Mouse (Mus musculus): ENCODE data around the gene Sys1.

Sys1 gene

DNA sequence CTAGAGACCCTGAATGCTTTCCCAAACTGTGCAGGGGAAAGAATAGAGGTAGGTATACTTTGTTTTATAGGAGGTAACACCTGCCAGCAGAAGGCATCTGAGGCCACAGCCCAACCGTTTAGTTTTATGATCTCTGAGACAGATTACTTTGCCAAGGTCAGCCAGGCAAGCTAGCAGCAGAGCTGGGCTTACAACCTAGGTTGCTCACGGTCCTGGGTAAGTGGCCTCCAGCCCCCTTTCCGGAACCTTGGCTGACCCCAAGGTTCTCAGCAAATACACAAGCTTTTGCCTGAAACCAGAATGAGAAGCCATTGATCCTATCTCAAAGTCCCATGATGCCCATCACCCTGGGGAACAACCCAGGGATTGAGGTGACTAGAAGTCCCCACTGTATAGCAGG lies 22.1 kb upstream of the Sys1 start:
- no peak for DNase-seq (ENCODE audit: low read depth, low spot score)

DNA sequence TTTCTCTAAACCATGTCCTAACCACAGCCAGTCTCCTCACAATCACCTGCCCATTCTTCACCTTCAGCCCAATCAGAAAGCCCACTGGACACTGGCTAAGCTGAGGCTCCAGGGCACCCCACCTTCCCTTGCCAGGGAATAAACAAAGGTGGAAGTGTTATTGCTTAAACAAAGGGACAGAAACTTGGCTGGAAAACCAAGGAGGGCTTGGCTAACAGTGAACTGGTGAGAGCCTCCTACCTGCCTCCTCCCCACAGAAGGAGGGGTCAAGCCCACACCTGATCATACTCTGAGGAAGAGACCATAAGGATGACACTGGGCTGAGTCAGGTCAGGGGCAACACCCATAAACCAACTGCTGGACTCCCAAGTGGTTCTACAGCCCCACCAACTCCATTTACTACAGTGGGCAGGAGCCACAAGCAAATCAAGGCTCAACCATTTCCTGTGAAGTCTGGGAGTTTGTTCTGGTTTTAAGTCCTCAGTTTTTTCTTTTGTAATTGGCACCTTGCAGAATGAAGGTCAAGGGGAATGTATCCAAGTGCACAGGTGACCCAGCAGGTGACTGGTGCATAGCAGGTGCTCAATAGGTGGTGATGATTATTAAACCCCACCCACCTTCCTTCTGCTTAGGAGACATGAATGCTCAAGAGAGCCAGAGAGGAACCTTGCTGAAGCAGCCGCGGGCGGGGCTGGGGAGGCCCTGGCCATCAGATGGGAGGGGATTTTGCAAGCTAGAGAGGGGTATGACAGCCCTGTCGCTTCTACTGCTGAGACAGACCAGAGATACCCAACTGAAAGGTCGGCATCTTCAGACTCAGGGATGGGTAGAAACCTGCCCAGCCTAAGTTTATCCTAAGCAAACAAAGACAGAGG lies 21.3 kb upstream of the Sys1 start:
- no peak for DNase-seq (ENCODE audit: low read depth, low spot score)

DNA sequence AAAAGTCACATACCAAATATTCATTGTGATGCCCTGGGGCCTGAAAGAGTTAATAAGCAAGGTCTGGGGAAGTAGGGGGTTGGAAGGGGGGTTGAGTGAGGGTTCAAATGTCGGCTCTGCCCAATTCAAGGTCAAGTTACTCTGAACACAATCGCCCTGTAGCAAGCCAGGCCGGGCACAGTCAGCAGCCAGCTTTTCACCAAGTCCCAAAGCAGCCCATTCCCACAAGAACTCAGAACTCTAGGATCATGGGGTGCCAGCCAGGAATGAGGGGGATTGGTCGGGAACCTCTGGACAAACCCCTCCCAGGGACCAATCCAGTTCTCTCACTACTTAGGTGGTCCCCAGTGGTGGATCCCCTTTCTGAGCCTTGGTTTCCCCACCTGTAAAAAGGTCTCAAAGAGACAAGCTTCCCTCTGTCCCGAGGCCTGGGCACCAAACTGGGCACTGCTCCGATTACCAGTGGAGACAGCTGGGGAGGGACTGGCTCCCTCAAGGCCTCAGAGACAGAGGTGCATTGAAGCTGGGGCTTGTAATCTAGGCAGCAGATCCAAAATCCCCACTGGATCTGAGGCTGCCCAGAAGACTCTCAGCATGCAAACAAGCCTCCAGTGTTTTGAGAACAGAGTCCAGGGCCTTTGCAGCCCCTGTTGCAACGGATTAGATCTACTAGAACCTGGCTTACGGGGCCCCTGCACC lies 20.4 kb upstream of the Sys1 start:
- DNase-seq (ENCODE audit: low read depth, low spot score): no peak

DNA sequence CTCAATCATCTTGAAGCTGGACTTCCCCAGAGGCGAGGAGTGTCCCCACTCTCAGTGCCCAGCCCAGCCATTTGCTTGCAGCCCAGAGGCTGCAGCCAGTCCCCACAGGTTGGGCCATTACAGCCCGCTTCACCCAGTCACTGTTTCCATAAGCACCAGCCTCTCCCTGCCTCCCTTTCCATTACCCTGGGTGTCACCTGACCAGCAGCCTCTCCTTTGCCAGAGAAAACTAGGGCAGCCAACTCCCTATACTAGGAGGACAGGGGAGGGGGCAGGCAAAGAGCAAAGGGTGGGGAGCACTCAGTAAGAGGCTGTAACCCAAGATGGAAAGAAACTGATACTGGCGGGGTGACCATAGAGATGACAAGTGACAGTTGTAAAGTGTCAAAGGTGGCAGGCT lies 19.8 kb upstream of the Sys1 start:
- no peak for DNase-seq (ENCODE audit: low read depth, low spot score)

DNA sequence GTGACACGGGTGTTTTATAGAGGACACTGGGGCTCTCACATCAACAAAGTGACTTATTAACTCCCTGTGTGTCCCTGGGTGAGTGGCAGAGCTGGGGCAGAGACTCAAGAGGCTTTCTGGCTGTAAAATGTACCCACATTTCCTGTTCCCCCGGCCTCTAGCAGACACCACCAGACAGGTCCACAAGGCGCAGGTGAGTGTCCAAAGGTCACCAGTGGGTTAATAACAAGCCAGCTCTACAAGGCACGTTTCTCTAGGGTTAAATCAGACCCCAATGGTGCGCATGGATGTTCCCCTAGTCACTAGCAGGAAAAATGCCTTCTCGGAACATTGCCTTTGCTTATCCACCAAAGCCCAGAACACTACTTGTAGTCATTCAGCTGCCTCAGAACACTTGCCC lies 19.1 kb upstream of the Sys1 start:
- DNase-seq (ENCODE audit: low read depth, low spot score): no peak

DNA sequence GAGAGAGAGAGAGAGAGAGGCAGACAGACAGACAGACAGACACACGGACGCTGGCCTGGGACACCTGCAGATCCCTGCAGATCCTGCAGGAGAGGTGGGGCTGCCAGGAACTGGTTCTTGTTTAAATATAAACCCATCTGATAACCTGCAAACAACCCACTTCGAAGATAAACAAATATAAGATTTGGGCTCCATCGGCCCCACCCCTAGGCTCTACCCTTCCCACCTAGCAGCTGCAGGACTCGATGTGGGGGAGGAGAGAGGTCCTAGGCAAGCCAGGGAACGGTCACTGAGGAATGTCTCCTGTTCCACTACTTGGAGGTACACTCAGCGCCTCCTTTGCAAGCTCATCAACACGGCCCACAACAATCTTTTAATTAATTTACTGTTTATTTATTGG lies 18.5 kb upstream of the Sys1 start:
- DNase-seq (ENCODE audit: low read depth, low spot score): no peak

DNA sequence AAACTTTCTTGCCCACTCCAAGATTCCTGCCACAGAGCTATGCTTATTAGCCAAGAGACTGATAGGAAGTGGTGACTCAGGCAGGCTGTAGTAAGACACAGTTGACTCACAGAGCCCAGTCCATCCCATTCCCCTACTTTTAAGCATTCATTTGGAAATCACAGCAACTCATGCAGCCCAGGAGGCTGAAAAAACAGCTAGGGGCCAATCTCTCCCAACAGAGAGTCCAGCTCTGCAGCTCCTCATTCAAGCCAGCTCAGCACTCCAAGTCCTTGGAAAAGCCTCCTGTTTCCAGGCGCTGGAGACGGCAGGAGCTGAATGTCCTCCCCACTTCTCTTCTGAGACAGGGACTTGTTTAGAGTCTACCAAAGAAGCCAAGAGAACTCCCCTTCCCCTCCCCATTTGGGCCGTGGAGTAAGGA lies 17.8 kb upstream of the Sys1 start:
- no peak for DNase-seq (ENCODE audit: low read depth, low spot score)

DNA sequence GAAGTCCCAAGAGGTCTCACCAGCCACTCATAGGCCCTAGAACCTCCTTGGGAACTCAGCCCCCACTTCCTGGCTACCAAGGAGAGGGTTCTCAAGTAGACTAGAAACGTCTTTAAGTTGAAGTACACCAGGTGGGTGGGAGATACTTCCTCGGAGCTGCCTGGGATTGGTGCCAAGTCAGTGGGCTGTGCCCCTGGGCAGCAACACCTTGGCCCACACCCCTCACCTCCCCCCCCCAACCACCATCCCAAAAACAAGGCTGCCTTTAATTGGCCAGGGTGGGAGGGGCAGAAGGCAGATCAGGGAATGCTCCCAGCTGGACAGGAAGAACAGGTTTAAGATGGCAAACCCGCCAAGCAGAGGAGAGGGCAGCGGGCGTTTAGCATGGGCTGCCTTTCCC lies 16.4 kb upstream of the Sys1 start:
- no peak for DNase-seq (ENCODE audit: low read depth, low spot score)

DNA sequence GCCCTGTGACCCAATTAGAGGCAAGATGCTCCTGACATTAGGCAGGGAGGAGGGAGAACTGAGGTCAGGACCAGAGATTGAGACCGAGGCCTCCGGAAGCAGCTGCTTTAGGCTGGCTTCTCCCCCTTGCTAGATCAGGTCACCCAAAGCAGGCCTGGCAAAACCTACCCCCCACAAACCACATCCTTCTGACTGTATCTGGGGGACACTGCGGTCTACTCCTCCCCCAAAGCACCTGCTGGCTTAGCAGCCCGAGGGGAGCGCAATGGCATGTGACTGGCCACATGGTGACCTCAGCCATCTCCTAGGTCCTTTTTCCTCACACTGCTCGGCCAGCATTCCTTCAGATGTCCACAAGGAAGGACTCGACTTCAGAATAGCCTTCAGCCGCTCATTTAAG lies 15.6 kb upstream of the Sys1 start:
- no peak for DNase-seq (ENCODE audit: low read depth, low spot score)

DNA sequence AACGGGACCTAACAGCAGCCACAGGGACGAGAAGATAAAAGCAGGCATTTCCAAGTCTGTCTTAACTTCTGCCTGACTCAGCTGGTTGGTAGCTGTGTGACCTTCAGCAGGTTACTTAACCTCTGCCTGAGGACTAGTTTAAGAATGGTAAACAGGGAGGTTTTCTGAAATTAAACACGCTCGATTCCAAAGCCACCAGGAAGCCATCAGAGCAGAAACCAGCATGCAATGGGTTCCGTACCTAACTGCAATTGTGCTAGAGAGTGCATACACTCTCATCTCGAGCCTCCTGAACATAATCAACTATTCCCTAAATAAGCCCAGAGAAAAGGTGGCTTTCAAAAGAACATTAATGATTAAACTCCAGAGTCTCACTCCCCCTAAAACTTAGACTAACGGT lies 15.0 kb upstream of the Sys1 start:
- no peak for DNase-seq (ENCODE audit: low read depth, low spot score)

DNA sequence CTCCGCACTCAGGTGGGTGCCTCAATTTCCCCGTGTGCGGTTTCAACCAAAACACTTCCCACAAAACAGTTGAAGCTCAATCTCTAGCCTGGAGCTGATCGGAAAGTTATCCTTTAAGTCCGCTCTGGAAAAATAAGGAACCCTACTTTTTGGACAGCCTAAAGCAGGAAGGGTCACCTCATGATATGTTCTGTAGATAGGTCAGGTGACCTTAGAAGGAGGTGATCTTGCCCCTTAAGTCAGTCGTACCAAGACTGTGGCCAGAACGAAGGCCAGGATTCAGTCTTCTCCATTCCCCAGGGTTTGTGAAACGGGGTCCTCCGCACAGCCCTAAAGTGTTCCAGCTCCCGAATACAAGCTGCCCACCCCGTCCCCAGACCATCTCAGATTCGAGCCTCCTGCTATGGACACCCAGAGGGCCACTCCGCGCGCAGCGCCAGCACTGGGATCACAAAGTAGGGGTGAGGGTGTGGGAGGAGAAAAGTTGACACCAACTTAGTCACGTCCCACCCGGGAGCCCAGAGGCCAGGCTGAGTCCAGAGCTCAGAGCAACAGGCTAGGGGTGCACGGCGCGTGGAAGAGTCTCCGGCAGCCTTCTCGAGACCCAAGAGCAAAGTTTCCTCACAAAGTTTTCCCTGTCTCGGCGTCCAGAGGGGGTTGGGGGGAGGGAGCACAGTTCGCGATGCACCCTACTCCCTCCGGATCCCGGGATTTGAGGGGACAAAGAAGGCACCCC lies 14.3 kb upstream of the Sys1 start:
- no peak for DNase-seq (ENCODE audit: low read depth, low spot score)

DNA sequence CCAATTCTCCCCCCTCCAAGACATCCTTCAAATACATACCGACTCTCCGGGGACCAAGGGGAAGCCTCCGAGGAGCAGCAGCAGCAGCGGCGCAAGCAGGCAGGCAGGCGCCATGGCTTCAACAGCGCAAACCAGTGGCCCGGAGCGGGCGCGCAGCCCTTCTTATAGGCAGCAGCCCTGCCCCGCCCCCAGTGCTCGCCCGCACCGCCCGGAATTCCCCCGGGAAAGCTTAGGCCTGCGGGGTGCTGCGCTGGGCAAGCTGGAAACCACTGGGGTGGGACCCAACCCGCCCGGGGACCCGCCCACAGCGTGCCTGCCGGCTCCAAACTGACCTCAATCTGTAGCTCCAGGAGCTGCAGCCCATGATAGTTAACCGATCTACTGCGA lies 13.7 kb upstream of the Sys1 start:
- no peak for DNase-seq (ENCODE audit: low read depth, low spot score)

DNA sequence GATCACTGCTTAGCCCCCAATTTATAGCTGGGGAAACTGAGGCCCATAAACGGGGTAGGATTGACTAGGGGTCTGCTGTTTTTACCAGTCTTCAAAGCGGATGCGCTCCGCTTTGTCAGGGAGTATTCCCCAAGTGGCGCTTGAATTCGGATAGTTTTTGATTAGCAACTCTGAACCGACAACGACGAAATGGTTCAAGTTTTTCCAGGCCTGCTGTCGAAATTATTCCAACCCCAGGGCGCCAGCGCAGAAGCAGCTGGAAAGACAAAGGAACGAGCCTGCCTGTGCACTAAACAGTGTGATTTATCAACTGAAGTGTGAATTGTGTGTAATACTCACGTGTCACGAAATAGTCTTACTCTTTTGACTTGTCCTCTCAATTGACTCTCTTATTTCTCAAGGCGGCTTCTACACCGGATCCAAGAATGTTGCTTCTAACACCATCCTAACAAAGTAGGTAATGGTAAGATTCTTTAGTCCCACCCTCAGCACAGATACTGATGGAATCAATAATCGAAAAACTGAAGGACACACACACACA lies 13.2 kb upstream of the Sys1 start, which contains the start of gene Sdc4:
Gene Sdc4, minus strand, starts transcription at position 428 of the 541 bp plus-strand sequence.
- no peak for DNase-seq (ENCODE audit: low read depth, low spot score)

DNA sequence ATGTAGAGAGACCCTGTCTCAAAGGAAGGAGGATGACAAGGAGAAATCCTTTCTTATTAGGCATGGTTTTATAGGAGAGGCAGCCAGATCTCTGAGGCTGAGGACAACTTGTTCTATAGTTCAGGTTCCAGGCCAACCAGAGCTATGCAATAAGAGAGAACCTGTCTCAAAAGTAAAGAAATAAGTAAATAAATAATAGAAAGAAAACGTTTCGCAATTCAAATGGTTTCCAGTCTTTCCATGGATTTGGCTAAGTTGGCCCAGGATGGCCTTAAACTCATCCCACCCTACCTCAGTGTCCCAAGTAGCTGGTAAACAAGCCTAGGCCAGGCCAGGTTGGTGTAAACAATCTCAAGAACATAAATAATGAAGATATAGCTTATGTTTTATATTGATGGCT lies 12.1 kb upstream of the Sys1 start:
- DNase-seq (ENCODE audit: low read depth, low spot score): no peak

DNA sequence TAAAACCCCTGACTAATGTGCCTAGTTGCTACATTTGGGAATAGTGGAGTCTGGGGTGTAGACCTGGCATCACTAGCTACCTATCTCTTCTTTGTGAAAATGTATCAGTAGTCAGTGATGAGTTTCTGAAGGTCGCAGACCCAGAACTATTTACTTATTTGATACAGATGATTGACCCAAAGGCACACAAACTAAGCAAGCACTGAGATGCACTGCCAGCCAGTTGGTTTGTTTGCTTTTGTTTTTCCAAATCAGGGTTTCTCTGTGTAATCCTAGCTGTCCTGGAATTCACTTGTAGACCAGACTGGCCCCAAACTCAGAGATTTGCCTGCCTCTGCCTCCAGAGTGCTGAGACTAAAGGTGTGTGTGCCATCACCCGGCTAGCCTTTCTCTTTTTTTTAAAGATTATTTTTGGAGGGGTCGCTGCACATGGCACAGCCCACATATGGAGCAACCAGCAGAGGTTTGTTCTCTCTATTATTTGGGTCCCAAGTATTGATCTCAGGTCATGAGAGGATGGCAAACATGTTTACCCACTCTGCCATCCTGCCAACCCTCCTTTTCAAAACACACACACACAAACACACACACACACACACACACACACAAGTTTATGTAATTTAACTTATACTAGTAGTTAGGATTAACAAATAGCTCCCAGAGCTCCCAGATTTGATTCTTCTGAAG lies 11.2 kb upstream of the Sys1 start:
- no peak for DNase-seq (ENCODE audit: low read depth, low spot score)

DNA sequence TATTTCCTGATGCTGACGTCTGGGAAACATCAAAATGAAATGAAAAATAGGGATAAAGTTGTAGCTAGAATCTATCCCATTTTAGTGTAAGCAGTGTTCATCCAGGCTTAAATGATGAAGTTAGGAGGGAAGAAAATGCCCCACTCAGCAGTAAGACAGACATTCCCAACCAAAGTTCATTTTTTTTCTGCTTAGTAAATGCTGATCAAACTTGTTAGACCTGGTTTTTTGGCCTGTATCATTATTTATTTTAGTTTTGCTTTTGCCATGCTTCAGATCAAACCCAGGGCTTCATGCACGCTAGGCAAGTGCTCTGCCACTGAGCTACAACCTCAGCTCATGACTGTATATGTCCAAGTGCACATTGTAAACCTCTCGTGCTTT lies 10.7 kb upstream of the Sys1 start:
- no peak for DNase-seq (ENCODE audit: low read depth, low spot score)

DNA sequence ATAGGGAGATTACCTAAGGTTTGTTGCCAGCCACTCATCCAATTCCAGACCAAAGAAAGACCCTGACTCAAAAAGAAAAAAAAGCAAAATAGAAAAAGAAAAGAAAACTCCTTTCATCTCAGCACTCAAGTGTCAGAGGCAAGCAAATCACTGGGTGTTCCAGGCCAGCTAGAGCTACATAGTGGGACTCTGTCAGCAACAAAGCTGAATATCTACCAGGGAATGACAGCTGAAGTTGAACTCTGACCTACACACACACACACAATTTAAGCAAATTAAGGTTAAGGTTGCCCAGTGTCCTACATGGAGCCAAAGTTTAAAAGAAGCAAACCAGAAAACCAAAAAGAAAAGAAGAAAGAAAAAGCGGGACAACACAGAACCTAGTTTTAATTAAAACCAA lies 8.6 kb upstream of the Sys1 start:
- no peak for DNase-seq (ENCODE audit: low read depth, low spot score)

DNA sequence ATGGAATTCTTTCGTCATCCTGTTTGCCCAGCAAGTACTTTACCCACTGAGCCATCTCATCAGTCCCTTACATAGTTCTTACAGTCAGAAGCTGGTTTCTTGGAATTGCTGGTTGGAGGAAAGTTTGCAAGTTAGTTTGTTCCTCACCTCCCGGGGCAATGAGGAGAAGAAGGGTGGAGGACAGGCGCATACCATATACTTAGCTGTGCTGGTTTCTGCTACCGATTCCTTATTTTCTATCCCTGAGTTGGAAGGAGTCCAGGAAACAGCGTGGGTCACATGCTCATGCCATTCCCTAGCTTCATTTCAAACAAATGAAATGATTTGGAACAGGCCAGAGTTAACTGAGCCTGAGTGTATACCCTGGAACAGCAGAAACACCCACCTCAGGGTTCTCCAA lies 7.8 kb upstream of the Sys1 start:
- no peak for DNase-seq (ENCODE audit: low read depth, low spot score)

DNA sequence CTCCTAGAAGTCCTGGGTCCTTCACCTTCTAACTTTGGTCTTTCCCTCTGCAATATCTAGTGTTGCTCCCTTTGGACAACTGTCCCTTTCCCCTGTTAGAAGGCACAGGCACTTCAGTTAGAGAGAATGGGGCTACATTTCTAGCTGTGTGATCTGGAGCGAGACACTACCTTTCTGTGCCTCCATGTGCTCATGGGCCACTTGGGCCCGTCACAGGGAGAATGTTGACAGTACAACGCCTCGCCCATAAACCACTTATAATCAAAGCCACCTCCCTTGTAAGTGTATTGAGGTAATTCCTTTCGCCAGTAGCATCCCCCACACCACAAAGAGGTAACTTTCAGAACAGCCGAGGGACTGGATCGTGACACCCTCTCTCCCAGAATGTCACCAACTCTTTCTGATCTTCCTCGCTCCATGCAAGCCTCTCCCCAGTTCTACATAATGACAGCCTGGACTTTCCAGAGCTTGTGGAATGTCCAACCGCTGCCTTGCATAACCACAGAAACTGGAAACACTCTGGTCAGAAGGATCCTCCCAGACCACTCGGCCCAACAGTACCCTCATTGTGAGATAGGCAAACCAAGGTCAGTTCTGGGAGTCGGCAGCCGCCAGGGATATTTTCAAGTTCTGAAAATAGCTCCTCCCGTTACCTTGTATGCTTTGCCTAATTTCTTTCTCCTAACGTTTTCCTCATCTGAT lies 7.3 kb upstream of the Sys1 start:
- no peak for DNase-seq (ENCODE audit: low read depth, low spot score)

DNA sequence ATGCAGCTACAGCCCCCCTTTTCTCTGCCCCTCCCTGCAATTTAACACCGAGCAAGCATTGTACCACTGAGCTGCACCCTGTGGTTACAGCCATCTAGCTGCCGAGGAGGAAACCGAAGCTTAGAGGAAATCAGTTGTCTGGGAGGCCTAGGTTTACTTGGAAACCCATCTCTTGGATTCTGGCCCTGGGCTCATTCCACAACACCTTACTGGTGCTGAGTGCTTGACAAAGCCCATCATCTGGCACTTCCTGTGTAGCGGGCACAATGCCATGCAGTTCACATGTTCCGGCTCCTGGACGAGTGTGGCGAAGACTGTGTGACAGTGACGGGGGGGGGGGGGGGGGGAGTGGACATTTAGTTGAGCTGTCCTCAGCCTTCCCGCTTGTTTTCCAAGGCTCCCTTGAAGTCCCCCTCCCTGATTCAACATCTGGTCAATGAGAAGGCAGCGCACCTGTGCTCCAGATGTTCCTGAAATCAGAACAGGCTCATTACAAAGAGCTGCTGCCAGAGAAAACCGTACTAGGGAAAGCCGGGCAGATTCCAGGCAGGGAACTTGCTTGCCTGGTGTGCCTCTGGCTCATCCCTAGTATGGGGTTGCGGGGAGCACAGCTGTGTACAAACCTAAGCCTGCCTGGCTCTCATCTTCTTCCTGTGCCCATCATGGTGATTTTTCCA lies 4.6 kb upstream of the Sys1 start:
- no peak for DNase-seq (ENCODE audit: low read depth, low spot score)
